Mouse (Mus musculus): ENCODE measurements around the gene Brd7. TPM values are rescaled to one million over a fixed set of nuclear protein-coding genes. Genes with fewer than 3 reads are reported as not detected.
A peak's percentile ranks its signal among the peaks of the same experiment; 100 is the strongest.

Gene Brd7
- polyA plus RNA-seq (2014; fragmentation: Nextera tagmentation; extraction: Ambion mirVana), result 84.0 and 89.3 TPM in 2 replicates

- Histone ChIP-seq H3K4me2 (ENCODE audit: low read length) (peak within 1 kb of the TSS; percentile 92), H3K9me3 (ENCODE audit: control insufficient read depth, low read length) (no peaks in the 10 kb centered on the region), H3K36me3 (ENCODE audit: control insufficient read depth, insufficient read depth, low read length) (peaks cover 27% of the 10 kb centered on the region), H3K4me1 (ENCODE audit: control insufficient read depth in 2 of 2, insufficient read depth in 2 of 2, low read length in 2 of 2) (peaks cover 4 to 20% of the 10 kb centered on the region in 2 experiments), H3K27me3 (ENCODE audit: control insufficient read depth, insufficient read depth, low read length) (no peaks in the 10 kb centered on the region), H3K27ac (replicated peaks in 1 of 2; ENCODE audit: control insufficient read depth in 1 of 2, insufficient read depth in 1 of 2, low read depth in 2 of 2, low read length in 2 of 2) (peak within 1 kb of the TSS; percentile 85 to 90), H3K4me3 (ENCODE audit: control insufficient read depth in 1 of 2, insufficient read depth in 1 of 2, low read depth in 1 of 2, low read length in 2 of 2) (peak within 1 kb of the TSS; percentile 92 to 99), H3K9ac (ENCODE audit: low read length) (peak within 1 kb of the TSS; percentile 99)
- WGBS, result under 1% methylated on average over 88 of the region's 91 CpGs
- ATAC-seq (ENCODE audit: insufficient number of reproducible peaks, insufficient read depth, low FRiP score, low read depth), result peak; percentile 85
Observed at GRCm38 (mm10) chr8:88361708-88362428, at the start of gene Brd7. Gene Brd7 (minus strand): TSS chr8:88362194.

GRCm38 (mm10) chr8:88411461-88411860 is 49.5 kb upstream of the Brd7 start:
- H3K9ac ChIP-seq (ENCODE audit: low read length), result no peak overlapping the region
- H3K36me3 ChIP-seq (ENCODE audit: control insufficient read depth, insufficient read depth, low read length), result no peaks in the 10 kb centered on the region
- ATAC-seq (ENCODE audit: insufficient number of reproducible peaks, insufficient read depth, low FRiP score, low read depth), result no peak
- no peak overlapping the region for H3K27ac ChIP-seq (replicated peaks in 1 of 2; ENCODE audit: control insufficient read depth in 1 of 2, insufficient read depth in 1 of 2, low read depth in 2 of 2, low read length in 2 of 2)
- WGBS, result 68% methylated on average over 6 of the region's 6 CpGs
- H3K27me3 ChIP-seq (ENCODE audit: control insufficient read depth, insufficient read depth, low read length), result no peaks in the 10 kb centered on the region
- H3K9me3 ChIP-seq (ENCODE audit: control insufficient read depth, low read length), result no peaks in the 10 kb centered on the region
- no peak overlapping the region for H3K4me3 ChIP-seq (ENCODE audit: control insufficient read depth in 1 of 2, insufficient read depth in 1 of 2, low read depth in 1 of 2, low read length in 2 of 2)
- peaks cover 9% of the 10 kb centered on the region in 2 experiments; a peak in 3 of 4 replicates for H3K4me1 ChIP-seq (ENCODE audit: control insufficient read depth in 2 of 2, insufficient read depth in 2 of 2, low read length in 2 of 2)
- no peak overlapping the region for H3K4me2 ChIP-seq (ENCODE audit: low read length)

- H3K4me3 ChIP-seq (ENCODE audit: control insufficient read depth in 1 of 2, insufficient read depth in 1 of 2, low read depth in 1 of 2, low read length in 2 of 2), result peak overlapping the region; percentile 2 to 20; a peak in 3 of 4 replicates
- no peaks in the 10 kb centered on the region for H3K36me3 ChIP-seq (ENCODE audit: control insufficient read depth, insufficient read depth, low read length)
- H3K4me1 ChIP-seq (ENCODE audit: control insufficient read depth in 2 of 2, insufficient read depth in 2 of 2, low read length in 2 of 2), result peaks cover 9% of the 10 kb centered on the region in 2 experiments; a peak in 3 of 4 replicates
- no peaks in the 10 kb centered on the region for H3K27me3 ChIP-seq (ENCODE audit: control insufficient read depth, insufficient read depth, low read length)
- no peak; the same call in 1 of the 2 replicates for ATAC-seq (ENCODE audit: insufficient number of reproducible peaks, insufficient read depth, low FRiP score, low read depth)
- H3K9me3 ChIP-seq (ENCODE audit: control insufficient read depth, low read length), result no peaks in the 10 kb centered on the region
- peak overlapping the region; percentile 64 for H3K4me2 ChIP-seq (ENCODE audit: low read length)
- 20% methylated on average over 11 of the region's 11 CpGs for WGBS
- no peak overlapping the region for H3K9ac ChIP-seq (ENCODE audit: low read length)
- H3K27ac ChIP-seq (replicated peaks in 1 of 2; ENCODE audit: control insufficient read depth in 1 of 2, insufficient read depth in 1 of 2, low read depth in 2 of 2, low read length in 2 of 2), result no peak overlapping the region
Observed at GRCm38 (mm10) chr8:88409401-88409940, 47.5 kb upstream of the Brd7 start.

GRCm38 (mm10) chr8:88407716-88408115 is 45.7 kb upstream of the Brd7 start:
- Histone ChIP-seq H3K4me2 (ENCODE audit: low read length) (no peak overlapping the region), H3K9me3 (ENCODE audit: control insufficient read depth, low read length) (no peaks in the 10 kb centered on the region), H3K27me3 (ENCODE audit: control insufficient read depth, insufficient read depth, low read length) (no peaks in the 10 kb centered on the region), H3K36me3 (ENCODE audit: control insufficient read depth, insufficient read depth, low read length) (no peaks in the 10 kb centered on the region), H3K4me3 (ENCODE audit: control insufficient read depth in 1 of 2, insufficient read depth in 1 of 2, low read depth in 1 of 2, low read length in 2 of 2) (no peak overlapping the region), H3K9ac (ENCODE audit: low read length) (no peak overlapping the region), H3K4me1 (ENCODE audit: control insufficient read depth in 2 of 2, insufficient read depth in 2 of 2, low read length in 2 of 2) (peaks cover 9% of the 10 kb centered on the region in 2 experiments; a peak in 3 of 4 replicates), H3K27ac (replicated peaks in 1 of 2; ENCODE audit: control insufficient read depth in 1 of 2, insufficient read depth in 1 of 2, low read depth in 2 of 2, low read length in 2 of 2) (no peak overlapping the region)
- 93% methylated on average over 6 of the region's 6 CpGs for WGBS
- ATAC-seq (ENCODE audit: insufficient number of reproducible peaks, insufficient read depth, low FRiP score, low read depth), result no peak

- ATAC-seq (ENCODE audit: insufficient number of reproducible peaks, insufficient read depth, low FRiP score, low read depth), result no peak
- no peak overlapping the region for H3K4me3 ChIP-seq (ENCODE audit: control insufficient read depth in 1 of 2, insufficient read depth in 1 of 2, low read depth in 1 of 2, low read length in 2 of 2)
- no peaks in the 10 kb centered on the region for H3K27me3 ChIP-seq (ENCODE audit: control insufficient read depth, insufficient read depth, low read length)
- H3K36me3 ChIP-seq (ENCODE audit: control insufficient read depth, insufficient read depth, low read length), result no peaks in the 10 kb centered on the region
- 81% methylated on average over 4 of the region's 4 CpGs for WGBS
- no peaks in the 10 kb centered on the region for H3K9me3 ChIP-seq (ENCODE audit: control insufficient read depth, low read length)
- no peak overlapping the region for H3K9ac ChIP-seq (ENCODE audit: low read length)
- H3K4me1 ChIP-seq (ENCODE audit: control insufficient read depth in 2 of 2, insufficient read depth in 2 of 2, low read length in 2 of 2), result no peaks in the 10 kb centered on the region
- no peak overlapping the region for H3K4me2 ChIP-seq (ENCODE audit: low read length)
- H3K27ac ChIP-seq (replicated peaks in 1 of 2; ENCODE audit: control insufficient read depth in 1 of 2, insufficient read depth in 1 of 2, low read depth in 2 of 2, low read length in 2 of 2), result no peak overlapping the region
Observed at GRCm38 (mm10) chr8:88398060-88398459, 36.1 kb upstream of the Brd7 start.

- Histone ChIP-seq H3K36me3 (ENCODE audit: control insufficient read depth, insufficient read depth, low read length) (no peaks in the 10 kb centered on the region), H3K27me3 (ENCODE audit: control insufficient read depth, insufficient read depth, low read length) (no peaks in the 10 kb centered on the region)
Observed at GRCm38 (mm10) chr8:88393298-88393697, 31.3 kb upstream of the Brd7 start.

GRCm38 (mm10) chr8:88390749-88391148 is 28.8 kb upstream of the Brd7 start:
- H3K4me1 ChIP-seq (ENCODE audit: control insufficient read depth in 2 of 2, insufficient read depth in 2 of 2, low read length in 2 of 2), result no peaks in the 10 kb centered on the region
- no peak for ATAC-seq (ENCODE audit: insufficient number of reproducible peaks, insufficient read depth, low FRiP score, low read depth)
- H3K27ac ChIP-seq (replicated peaks in 1 of 2; ENCODE audit: control insufficient read depth in 1 of 2, insufficient read depth in 1 of 2, low read depth in 2 of 2, low read length in 2 of 2), result no peak overlapping the region
- H3K4me3 ChIP-seq (ENCODE audit: control insufficient read depth in 1 of 2, insufficient read depth in 1 of 2, low read depth in 1 of 2, low read length in 2 of 2), result no peak overlapping the region
- H3K9ac ChIP-seq (ENCODE audit: low read length), result no peak overlapping the region
- no peaks in the 10 kb centered on the region for H3K36me3 ChIP-seq (ENCODE audit: control insufficient read depth, insufficient read depth, low read length)
- H3K4me2 ChIP-seq (ENCODE audit: low read length), result no peak overlapping the region
- no peaks in the 10 kb centered on the region for H3K9me3 ChIP-seq (ENCODE audit: control insufficient read depth, low read length)
- no peaks in the 10 kb centered on the region for H3K27me3 ChIP-seq (ENCODE audit: control insufficient read depth, insufficient read depth, low read length)
- 80% methylated on average over 1 of the region's 1 CpGs for WGBS

More at GRCm38 (mm10) chr8:88393298-88393697, 31.3 kb upstream of the Brd7 start:
- H3K4me3 ChIP-seq (ENCODE audit: control insufficient read depth in 1 of 2, insufficient read depth in 1 of 2, low read depth in 1 of 2, low read length in 2 of 2), result no peak overlapping the region
- no peak overlapping the region for H3K9ac ChIP-seq (ENCODE audit: low read length)
- no peak for ATAC-seq (ENCODE audit: insufficient number of reproducible peaks, insufficient read depth, low FRiP score, low read depth)
- H3K4me2 ChIP-seq (ENCODE audit: low read length), result no peak overlapping the region
- H3K9me3 ChIP-seq (ENCODE audit: control insufficient read depth, low read length), result no peaks in the 10 kb centered on the region
- H3K27ac ChIP-seq (replicated peaks in 1 of 2; ENCODE audit: control insufficient read depth in 1 of 2, insufficient read depth in 1 of 2, low read depth in 2 of 2, low read length in 2 of 2), result no peak overlapping the region
- H3K4me1 ChIP-seq (ENCODE audit: control insufficient read depth in 2 of 2, insufficient read depth in 2 of 2, low read length in 2 of 2), result no peaks in the 10 kb centered on the region
- WGBS, result 85% methylated on average over 3 of the region's 3 CpGs

Measured in heart, embryonic 14.5 days (tissue).